Mouse (Mus musculus): ENCODE results near the gene Lce1g. TPM values are rescaled to one million over a fixed set of nuclear protein-coding genes. Genes with fewer than 3 reads are reported as not detected.

The Lce1g gene
- not detected in 2 replicates for polyA plus RNA-seq (2012; rRNA removed)

DNA sequence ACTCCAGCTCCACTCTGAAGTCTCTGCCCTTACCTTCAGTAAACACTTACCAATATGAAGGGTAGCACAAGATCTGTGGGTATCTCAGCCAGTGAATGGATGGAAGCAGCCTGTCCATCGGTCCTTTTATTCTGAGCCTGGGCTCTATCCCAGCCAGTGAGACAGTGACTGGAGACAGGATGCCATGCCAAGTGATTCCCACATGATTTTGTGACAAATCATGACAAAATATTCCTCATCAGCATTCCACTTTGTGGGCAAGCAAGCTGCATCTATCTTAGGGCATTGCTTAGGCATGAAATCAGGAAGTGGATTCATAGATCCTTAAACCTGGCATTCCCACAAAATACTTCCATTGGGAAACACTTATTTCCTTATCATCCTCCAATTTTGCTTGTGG, at the start of gene Lce1g:
Gene Lce1g, minus strand, starts transcription at position 101 of the 400 bp plus-strand sequence.

DNA sequence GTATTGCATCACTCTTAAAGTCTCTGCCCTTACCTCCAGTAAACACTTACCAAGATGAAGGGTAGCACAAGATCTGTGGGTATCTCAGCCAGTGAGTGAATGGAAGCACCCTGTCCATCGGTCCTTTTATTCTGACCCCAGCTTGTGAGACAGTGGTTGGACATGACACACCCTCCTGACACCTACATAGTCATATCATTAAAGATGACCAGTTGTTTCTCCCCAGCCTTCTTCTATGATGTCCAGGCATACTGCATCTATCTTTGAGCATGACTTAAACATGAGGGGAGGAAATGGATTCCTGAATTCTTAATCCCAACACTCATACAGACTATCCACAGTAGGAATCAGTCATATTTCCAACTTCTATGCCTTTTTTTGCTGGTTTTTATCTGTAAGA, 38.3 kb upstream of the Lce1g start, which contains the start of gene Lce1j:
Gene Lce1j, minus strand, starts transcription at position 101 of the 400 bp plus-strand sequence.

DNA sequence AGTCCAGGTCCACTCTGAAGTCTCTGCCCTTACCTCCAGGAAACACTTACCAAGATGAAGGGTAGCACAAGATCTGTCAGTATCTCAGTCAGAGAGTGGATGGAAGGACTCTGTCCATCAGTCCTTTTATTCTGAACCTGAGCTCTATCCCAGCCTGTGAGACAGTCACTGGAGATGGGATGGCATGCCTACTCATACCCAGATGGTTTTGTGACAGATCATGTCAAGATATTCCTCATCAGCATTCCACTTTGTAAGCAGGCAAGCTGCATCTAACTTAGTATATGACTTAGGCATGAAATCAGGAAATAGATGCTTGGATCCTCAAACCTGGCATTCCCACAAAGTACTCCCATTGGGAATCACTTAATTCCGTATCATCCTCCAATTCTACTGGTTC, 26.7 kb upstream of the Lce1g start, which contains the start of gene Lce1i:
Gene Lce1i, minus strand, starts transcription at position 101 of the 400 bp plus-strand sequence.

DNA sequence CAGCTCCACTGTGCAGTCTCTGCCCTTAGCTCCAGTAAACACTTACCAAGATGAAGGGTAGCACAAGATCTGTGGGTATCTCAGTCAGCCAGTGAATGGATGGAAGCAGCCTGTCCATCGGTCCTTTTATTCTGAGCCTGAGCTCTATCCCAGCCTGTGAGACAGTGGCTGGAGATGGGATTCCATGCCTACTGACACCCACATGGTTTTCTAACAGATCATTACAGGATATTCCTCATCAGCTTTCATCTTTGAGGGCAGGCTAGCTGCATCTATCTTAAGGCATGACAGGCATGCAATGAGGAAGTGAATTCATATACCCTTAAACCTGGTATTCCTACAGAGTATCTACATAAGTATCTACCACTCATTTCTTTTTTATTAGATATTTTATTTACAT, 12.8 kb upstream of the Lce1g start, which contains the start of gene Lce1h:
Gene Lce1h, minus strand, starts transcription at position 101 of the 400 bp plus-strand sequence.

DNA sequence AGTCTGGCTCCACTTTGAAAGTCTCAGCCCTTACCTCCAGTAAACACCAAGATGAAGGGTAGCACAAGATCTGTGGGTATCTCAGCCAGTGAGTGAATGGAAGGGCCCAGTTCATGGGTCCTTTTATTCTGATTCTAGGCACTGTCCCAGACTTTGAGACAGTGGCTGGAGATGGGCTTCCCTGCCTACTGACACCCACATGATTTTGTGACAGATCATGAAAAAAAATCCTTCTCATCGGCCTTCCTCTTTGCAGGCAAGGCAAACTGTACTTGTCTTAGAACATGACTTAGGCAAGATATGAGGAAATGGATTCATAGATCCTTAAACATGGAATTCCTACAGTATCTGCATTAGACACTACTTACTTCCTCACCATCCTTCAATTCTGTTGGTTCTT, 13.1 kb downstream of the Lce1g start, which contains the start of gene Gm38119:
Gene Gm38119, minus strand, starts transcription at position 101 of the 400 bp plus-strand sequence.

DNA sequence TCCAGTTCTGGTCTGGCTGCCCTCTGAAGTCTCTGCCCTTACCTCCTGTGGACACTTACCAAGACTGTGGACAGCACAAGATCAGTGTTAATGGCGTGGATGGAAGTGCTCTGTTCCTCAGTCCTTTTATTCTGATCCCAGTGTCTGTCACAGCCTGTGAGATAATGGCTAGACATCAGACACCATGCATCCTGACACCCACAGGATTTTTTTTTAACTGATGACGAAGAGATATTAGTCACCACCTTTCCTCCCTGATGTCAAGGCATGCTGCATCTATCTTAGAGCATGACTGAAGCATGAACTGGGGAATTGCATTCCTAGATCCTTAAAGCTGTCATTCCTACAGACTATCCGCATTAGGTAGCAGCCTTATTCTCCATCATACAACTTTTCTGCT, 31.9 kb downstream of the Lce1g start, which contains the start of gene Lce1f:
Gene Lce1f, minus strand, starts transcription at position 101 of the 400 bp plus-strand sequence.

DNA sequence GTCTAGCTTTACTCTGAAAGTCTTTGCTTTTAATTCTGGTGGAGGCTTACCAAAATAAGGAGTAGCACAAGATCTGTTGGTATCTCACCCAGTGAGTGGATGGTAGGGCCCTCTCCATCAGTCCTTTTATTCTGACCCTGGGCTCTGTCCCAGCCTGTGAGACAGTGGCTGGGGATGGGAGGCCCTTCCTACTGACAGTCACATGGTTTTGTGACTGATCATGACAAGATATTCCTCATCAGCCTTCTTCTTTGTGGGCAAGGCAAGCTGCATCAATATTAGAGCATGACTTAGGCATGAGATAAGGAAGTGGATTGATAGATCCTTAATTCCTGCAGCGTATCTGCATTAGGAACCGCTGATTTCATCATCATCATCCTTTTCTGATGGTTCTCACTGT, 43.2 kb downstream of the Lce1g start, which contains the start of gene Lce1e:
Gene Lce1e, minus strand, starts transcription at position 101 of the 400 bp plus-strand sequence.

Other genes starting within 250 kb of the Lce1g start
- not detected in 2 replicates for gene 2310046K23Rik, start 217.8 kb downstream of the Lce1g start, polyA plus RNA-seq (2012; rRNA removed)
- 0.02 and 0.04 TPM in 2 replicates for gene Ivl, start 178.6 kb downstream of the Lce1g start, polyA plus RNA-seq (2012; rRNA removed)
- not detected in 2 replicates for gene Smcp, start 163.3 kb downstream of the Lce1g start, polyA plus RNA-seq (2012; rRNA removed)
- not detected in 2 replicates for gene 2210017I01Rik, start 144.8 kb downstream of the Lce1g start, polyA plus RNA-seq (2012; rRNA removed)
- gene Lce6a, start 130.7 kb downstream of the Lce1g start, polyA plus RNA-seq (2012; rRNA removed): not detected in 2 replicates
- not detected in 2 replicates for gene Lce1a1, start 104.0 kb downstream of the Lce1g start, polyA plus RNA-seq (2012; rRNA removed)
- gene Lce1b, start 95.4 kb downstream of the Lce1g start, polyA plus RNA-seq (2012; rRNA removed): not detected in 2 replicates
- not detected in 2 replicates for gene Lce1a2, start 82.0 kb downstream of the Lce1g start, polyA plus RNA-seq (2012; rRNA removed)
- gene Lce1c, start 73.1 kb downstream of the Lce1g start, polyA plus RNA-seq (2012; rRNA removed): not detected in 2 replicates
- not detected in 2 replicates for gene Lce1d, start 65.1 kb downstream of the Lce1g start, polyA plus RNA-seq (2012; rRNA removed)
- not detected in 2 replicates for gene Lce1e, start 43.3 kb downstream of the Lce1g start, polyA plus RNA-seq (2012; rRNA removed)
- not detected in 2 replicates for gene Lce1f, start 32.0 kb downstream of the Lce1g start, polyA plus RNA-seq (2012; rRNA removed)
- gene Gm38119, start 13.2 kb downstream of the Lce1g start, polyA plus RNA-seq (2012; rRNA removed): not detected in 2 replicates
- not detected in 2 replicates for gene Lce1h, start 12.7 kb upstream of the Lce1g start, polyA plus RNA-seq (2012; rRNA removed)
- gene Lce1i, start 26.6 kb upstream of the Lce1g start, polyA plus RNA-seq (2012; rRNA removed): not detected in 2 replicates
- gene Lce1j, start 38.2 kb upstream of the Lce1g start, polyA plus RNA-seq (2012; rRNA removed): not detected in 2 replicates
- not detected in 2 replicates for gene Lce1k, start 55.6 kb upstream of the Lce1g start, polyA plus RNA-seq (2012; rRNA removed)
- not detected in 2 replicates for gene Kprp, start 74.9 kb upstream of the Lce1g start, polyA plus RNA-seq (2012; rRNA removed)
- gene Lce1l, start 98.9 kb upstream of the Lce1g start, polyA plus RNA-seq (2012; rRNA removed): not detected in 2 replicates
- gene 2310050C09Rik, start 117.9 kb upstream of the Lce1g start, polyA plus RNA-seq (2012; rRNA removed): not detected in 2 replicates
- gene Lce3a, start 173.9 kb upstream of the Lce1g start, polyA plus RNA-seq (2012; rRNA removed): not detected in 2 replicates
- gene Lce3b, start 180.6 kb upstream of the Lce1g start, polyA plus RNA-seq (2012; rRNA removed): not detected in 2 replicates
- not detected in 2 replicates for gene Lce3c, start 192.1 kb upstream of the Lce1g start, polyA plus RNA-seq (2012; rRNA removed)
- not detected in 2 replicates for gene Lce3d, start 205.1 kb upstream of the Lce1g start, polyA plus RNA-seq (2012; rRNA removed)
- gene Lce3e, start 214.7 kb upstream of the Lce1g start, polyA plus RNA-seq (2012; rRNA removed): not detected in 2 replicates
- gene Lce3f, start 239.9 kb upstream of the Lce1g start, polyA plus RNA-seq (2012; rRNA removed): not detected in 2 replicates

All from central nervous system, embryonic 11.5 days (tissue).